Mouse (Mus musculus): ENCODE data around the gene Prr22. TPM values are rescaled to one million over a fixed set of nuclear protein-coding genes. Genes with fewer than 3 reads are reported as not detected.

The Prr22 gene
- 3.2 and 3.4 TPM in 2 replicates for polyA plus RNA-seq (2012; rRNA removed)

DNA sequence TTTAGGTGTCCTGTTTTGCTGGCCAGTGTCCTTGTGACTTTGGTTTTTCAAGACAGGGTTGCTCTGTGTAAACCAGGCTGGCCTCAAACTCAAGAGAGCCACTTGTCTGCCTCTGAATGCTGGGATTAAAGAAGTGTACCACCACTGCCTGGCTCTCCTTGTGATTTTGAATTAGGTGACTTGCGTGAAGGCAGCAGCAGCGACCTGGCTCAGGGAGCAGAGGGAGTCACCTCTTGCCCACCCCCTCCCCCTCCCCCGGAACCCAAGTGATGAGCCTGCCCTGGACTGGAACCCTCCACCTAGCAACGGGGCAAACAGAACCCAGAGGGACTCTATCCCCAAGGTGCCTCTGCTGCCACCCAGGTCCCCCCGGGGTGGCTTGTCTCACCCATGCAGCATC, at the start of gene Prr22:
Gene Prr22, plus strand, starts transcription at position 301 of the 400 bp plus-strand sequence.

DNA sequence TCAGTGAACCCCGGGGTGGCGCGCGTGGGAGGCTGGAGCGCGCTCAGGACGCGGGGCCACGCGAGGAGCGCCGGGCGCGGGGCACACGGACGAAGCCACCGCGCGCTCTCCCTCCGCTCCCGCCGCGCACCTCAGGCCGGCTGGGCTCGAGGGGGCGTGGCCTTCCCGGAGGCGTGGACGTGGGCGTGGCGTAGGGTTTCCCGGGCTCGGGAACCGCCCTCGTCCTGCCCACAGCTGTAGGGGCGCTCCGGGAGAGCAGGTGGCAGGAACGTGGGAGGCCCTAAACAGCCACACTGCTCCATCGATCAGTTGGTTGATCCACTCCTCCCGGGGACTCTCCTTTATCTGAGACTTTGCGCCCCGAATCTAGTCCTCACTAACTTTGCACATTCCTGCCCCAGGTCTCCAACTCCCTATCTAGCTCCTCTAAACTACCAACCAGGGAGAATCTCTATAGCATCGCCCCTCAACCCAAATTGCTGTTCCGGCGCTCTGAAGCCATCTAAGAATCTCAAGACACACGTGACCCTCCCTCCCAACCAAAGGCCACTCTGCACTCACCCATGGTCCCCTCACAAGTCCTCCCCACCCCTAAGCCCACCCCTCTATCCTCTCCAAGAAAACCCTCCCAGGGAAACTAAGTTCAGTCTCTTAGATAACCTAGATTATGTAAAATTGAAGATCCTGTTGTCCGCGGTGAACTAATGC, 12.5 kb upstream of the Prr22 start, which contains the start of gene Nrtn:
Gene Nrtn, minus strand, starts transcription at position 115 of the 708 bp plus-strand sequence.

DNA sequence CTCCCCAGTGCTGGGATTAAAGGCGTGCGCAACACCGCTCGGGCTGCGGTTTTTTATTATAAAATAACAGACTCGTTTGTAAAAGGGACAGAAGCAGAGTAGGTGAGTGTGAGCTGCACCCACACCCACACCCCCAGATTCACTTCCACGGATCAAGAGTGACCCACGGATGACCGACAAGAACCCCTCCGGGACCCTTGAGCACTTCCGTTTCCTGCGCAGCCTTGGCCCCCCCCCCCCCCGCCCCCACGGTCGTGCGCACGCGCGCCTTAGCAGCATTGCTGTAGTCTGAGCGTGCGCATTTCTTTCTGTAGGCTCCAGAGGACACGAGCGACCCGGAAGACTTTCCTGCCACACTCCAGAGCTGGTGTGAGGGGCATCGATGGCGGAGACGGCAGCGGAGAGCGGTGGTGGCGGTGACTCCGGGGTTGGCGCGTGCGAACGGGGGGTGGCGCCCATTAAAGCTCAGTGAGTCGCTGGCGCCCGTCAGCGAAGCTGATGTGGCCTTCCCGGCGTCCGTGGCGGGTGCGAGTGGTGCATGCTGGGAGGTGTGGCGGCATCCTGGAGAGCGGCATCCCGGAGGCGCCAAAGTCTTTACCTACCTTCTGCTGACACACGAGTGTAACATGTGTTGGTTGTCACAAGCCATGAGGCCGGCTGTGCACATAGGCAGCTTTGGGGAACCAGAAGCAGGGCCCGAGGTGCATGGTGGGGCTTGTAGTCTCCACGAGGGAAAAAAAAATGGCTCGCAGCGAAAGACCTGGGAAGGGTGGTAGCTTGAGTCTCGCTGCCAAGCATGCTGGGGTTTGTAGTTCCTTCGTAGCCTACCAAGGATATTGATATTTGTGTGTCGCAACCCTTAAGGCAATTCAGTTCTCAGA, 5.3 kb upstream of the Prr22 start, which contains the start of gene Dus3l:
Gene Dus3l, plus strand, starts transcription at position 284 of the 881 bp plus-strand sequence.

Other genes with a start within 250 kb of the Prr22 start
- gene Gm20219, start 215.9 kb upstream of the Prr22 start, polyA plus RNA-seq (2012; rRNA removed), result 3.0 TPM in 2 replicates
- gene Safb2, start 185.7 kb upstream of the Prr22 start, polyA plus RNA-seq (2012; rRNA removed), result 113 and 131 TPM in 2 replicates
- 176 and 190 TPM in 2 replicates for gene Safb, start 185.4 kb upstream of the Prr22 start, polyA plus RNA-seq (2012; rRNA removed)
- 136 and 139 TPM in 2 replicates for gene 2410015M20Rik, start 160.5 kb upstream of the Prr22 start, polyA plus RNA-seq (2012; rRNA removed)
- gene Rpl36, start 156.8 kb upstream of the Prr22 start, polyA plus RNA-seq (2012; rRNA removed), result 2,057 and 2,130 TPM in 2 replicates
- 73.8 and 76.1 TPM in 2 replicates for gene Lonp1, start 143.4 kb upstream of the Prr22 start, polyA plus RNA-seq (2012; rRNA removed)
- 3.9 and 4.9 TPM in 2 replicates for gene Catsperd, start 142.1 kb upstream of the Prr22 start, polyA plus RNA-seq (2012; rRNA removed)
- 150 and 160 TPM in 2 replicates for gene Ranbp3, start 97.0 kb upstream of the Prr22 start, polyA plus RNA-seq (2012; rRNA removed)
- 306 and 325 TPM in 2 replicates for gene Ndufa11, start 52.5 kb upstream of the Prr22 start, polyA plus RNA-seq (2012; rRNA removed)
- gene Vmac, start 52.2 kb upstream of the Prr22 start, polyA plus RNA-seq (2012; rRNA removed), result 19.4 and 20.8 TPM in 2 replicates
- 3.6 and 6.1 TPM in 2 replicates for gene Nrtn, start 12.7 kb upstream of the Prr22 start, polyA plus RNA-seq (2012; rRNA removed)
- gene Dus3l, start 5.5 kb upstream of the Prr22 start, polyA plus RNA-seq (2012; rRNA removed), result 150 and 161 TPM in 2 replicates
- gene Rfx2, start 60.8 kb downstream of the Prr22 start, polyA plus RNA-seq (2012; rRNA removed), result 6.4 and 7.4 TPM in 2 replicates
- not detected in 2 replicates for gene Acsbg2, start 104.2 kb downstream of the Prr22 start, polyA plus RNA-seq (2012; rRNA removed)
- 0.05 and 0.06 TPM in 2 replicates for gene 1700061G19Rik, start 105.2 kb downstream of the Prr22 start, polyA plus RNA-seq (2012; rRNA removed)
- gene Mllt1, start 165.2 kb downstream of the Prr22 start, polyA plus RNA-seq (2012; rRNA removed), result 118 and 125 TPM in 2 replicates
- not detected in 2 replicates for gene Acer1, start 211.9 kb downstream of the Prr22 start, polyA plus RNA-seq (2012; rRNA removed)
- gene Clpp, start 220.1 kb downstream of the Prr22 start, polyA plus RNA-seq (2012; rRNA removed), result 157 and 168 TPM in 2 replicates
- 28.8 and 30.1 TPM in 2 replicates for gene Alkbh7, start 227.1 kb downstream of the Prr22 start, polyA plus RNA-seq (2012; rRNA removed)
- gene Pspn, start 229.8 kb downstream of the Prr22 start, polyA plus RNA-seq (2012; rRNA removed), result not detected in 2 replicates
- gene Gtf2f1, start 241.0 kb downstream of the Prr22 start, polyA plus RNA-seq (2012; rRNA removed), result 90.2 and 95.7 TPM in 2 replicates
- gene Gm17949, start 241.2 kb downstream of the Prr22 start, polyA plus RNA-seq (2012; rRNA removed), result 0.10 TPM in 1 of 2 replicates, not detected in the other

All from central nervous system, embryonic 14 days (tissue).